Mouse (Mus musculus) thymus, adult 2 months (tissue): ENCODE data around the gene Ankrd28. TPM values are rescaled to one million over a fixed set of nuclear protein-coding genes. Genes with fewer than 3 reads are reported as not detected.

ENCODE experiments used
- DNase-seq: peaks from one replicate; pipeline ENCODE4 v3.0.0; 2021
- H3K27ac ChIP-seq: fragments of 200-500 bp; 2 replicates; pipeline ENCODE4 v1.5.1; 2012; ENCODE audit warnings: low read length, control low read depth; ENCODE audit not compliant: control insufficient read depth, insufficient read depth
- H3K27me3 ChIP-seq: fragments of 200-500 bp; 2 replicates; pipeline ENCODE4 v1.6.1; 2012; ENCODE audit warnings: mild to moderate bottlenecking, low read length, moderate library complexity, mixed read lengths; ENCODE audit not compliant: control insufficient read depth, insufficient read depth
- H3K36me3 ChIP-seq: fragments of 200-500 bp; 2 replicates; pipeline ENCODE4 v1.6.1; 2012; ENCODE audit warnings: mild to moderate bottlenecking, low read length, moderate library complexity; ENCODE audit not compliant: control insufficient read depth, insufficient read depth
- H3K4me1 ChIP-seq: fragments of 200-500 bp; replicated peaks from 2 replicates; pipeline ENCODE4 v1.6.1; 2012; ENCODE audit warnings: low read length; ENCODE audit not compliant: control insufficient read depth, insufficient read depth
- H3K4me3 ChIP-seq: fragments of 200-500 bp; 2 replicates; pipeline ENCODE4 v1.5.1; 2012; ENCODE audit warnings: mild to moderate bottlenecking, low read length, control low read depth, moderate library complexity; ENCODE audit not compliant: control insufficient read depth, insufficient read depth
- CTCF ChIP-seq: fragments of 200-500 bp; IDR thresholded peaks from 2 replicates; pipeline ENCODE4 v1.5.1; 2012; ENCODE audit warnings: mild to moderate bottlenecking, control low read depth, low read length, moderate library complexity, borderline replicate concordance; ENCODE audit not compliant: control insufficient read depth, poor library complexity, insufficient read depth; ENCODE audit errors: extremely low read depth
- POLR2A ChIP-seq: fragments of 200-500 bp; IDR thresholded peaks from 2 replicates; pipeline ENCODE4 v1.6.1; 2012; ENCODE audit warnings: mild to moderate bottlenecking, low read length, control low read depth, moderate library complexity; ENCODE audit not compliant: control insufficient read depth, poor library complexity, insufficient read depth; ENCODE audit errors: extremely low read depth
- WGBS: fragments of 180-500 bp; shearing (Covaris S2); methylation state at CpG from one replicate; pipeline ENCODE4 v1.1.7; 2018; 5-methylcytosine and 5-hydroxymethylcytosine counted together
- polyA plus RNA-seq: library from polyadenylated mRNA; depleted of rRNA; stranded (reverse); fragments of >200 nt; gene quantifications from 2 replicates; pipeline ENCODE4 v1.2.3, GENCODE M21; 2012

The Ankrd28 gene
- polyA plus RNA-seq, 1 experiment, result 20.0 TPM

DNA sequence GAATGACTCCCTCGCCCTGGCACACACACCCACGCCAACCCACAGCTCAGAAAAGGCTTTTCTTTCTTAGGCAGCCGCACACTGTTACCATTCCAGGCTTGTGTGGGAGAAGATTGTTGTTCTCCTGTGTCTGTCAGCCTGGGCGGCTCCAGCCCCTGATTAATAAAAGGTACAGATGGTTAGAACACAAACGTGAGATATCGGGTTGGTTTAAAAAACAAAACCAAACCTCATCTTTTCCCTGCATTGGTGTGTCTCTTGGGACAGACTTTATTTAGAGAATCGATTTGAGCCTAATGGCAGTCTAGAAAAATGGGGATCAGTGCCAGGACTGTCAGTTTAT, 890 bp upstream of the Ankrd28 start:
- Histone ChIP-seq H3K4me3 (no peak overlapping the region), H3K27me3 (no peaks in the 10 kb centered on the region), H3K36me3 (no peaks in the 10 kb centered on the region), H3K27ac (no peak overlapping the region), H3K4me1 (peaks cover 5% of the 10 kb centered on the region; the same call in 1 of the 2 replicates)
- peak; percentile 2 for DNase-seq
- TF ChIP-seq CTCF (no peak), POLR2A (no peak)
- WGBS, result 13% methylated on average over 7 of the region's 7 CpGs

DNA sequence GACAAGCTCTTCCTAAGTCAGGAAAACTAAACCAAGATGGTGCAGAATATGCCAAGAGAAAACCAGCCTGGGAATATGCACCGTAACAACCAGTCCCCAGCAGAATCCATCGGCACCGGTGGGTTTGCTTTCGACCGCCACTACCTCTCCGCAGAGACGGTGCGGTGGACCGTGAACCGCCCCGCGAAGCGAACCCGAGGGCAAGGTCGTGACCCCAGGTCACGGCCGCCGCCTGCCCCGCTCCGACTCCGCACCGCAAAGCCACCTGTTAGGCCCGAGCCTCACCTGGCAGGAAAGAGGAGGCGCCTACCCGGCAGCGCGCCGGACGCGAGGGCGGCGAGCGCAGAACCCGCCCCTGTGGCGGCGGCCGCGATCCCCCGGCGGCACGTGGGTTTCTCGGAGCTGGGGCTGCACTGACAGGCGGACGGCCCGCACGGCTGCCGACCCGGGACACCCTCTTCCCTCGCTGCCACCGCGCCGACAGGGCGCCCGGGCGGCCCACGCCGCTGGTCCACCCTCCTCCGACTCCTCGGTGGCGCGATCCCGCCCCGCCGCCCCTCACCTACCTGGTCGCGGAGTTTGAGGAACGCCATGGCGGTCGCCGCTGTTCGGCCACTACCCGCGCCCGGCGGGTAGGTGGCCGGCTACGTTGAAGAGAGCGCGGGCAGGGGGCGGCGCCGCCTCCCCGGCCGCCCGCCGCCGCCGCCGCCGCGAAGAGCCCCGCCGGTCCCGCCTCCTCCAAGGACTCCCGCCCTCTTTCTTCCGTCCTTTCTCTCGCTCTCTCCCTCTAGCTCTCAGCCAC, 489 bp downstream of the Ankrd28 start:
- WGBS, result 1% methylated on average over 96 of the region's 97 CpGs
- peak overlapping the region; percentile 78 for H3K4me3 ChIP-seq
- TF ChIP-seq CTCF (0 out of 2 replicates have a peak, but pooled peaks have one; percentile 32), POLR2A (no peak)

DNA sequence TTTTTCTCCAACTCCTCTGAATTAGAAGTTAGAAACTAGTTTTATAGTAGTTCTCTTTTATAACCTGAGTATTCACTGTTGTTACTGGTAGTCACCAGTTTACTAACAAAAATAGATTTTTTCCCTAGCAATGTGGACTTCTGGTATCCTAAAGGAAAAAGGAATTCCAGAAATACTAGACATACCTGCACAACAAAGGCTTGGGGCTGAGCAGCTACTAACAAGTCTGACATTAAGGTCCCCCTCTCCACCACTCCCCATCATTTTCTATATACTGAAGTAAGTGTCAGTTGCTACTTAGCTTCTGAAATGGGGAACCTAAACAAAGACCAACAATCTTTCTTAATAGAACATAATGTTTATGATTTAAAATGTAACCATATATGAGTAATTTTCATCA, 3.2 kb downstream of the Ankrd28 start:
- Histone ChIP-seq H3K4me1 (peaks cover 5% of the 10 kb centered on the region; the same call in 1 of the 2 replicates), H3K27ac (no peak overlapping the region), H3K4me3 (no peak overlapping the region), H3K36me3 (no peaks in the 10 kb centered on the region), H3K27me3 (no peaks in the 10 kb centered on the region)
- TF ChIP-seq POLR2A (no peak), CTCF (no peak)
- no peak for DNase-seq

More for the DNA sequence above, 489 bp downstream of the Ankrd28 start:
- DNase-seq, result peak; percentile 74
- Histone ChIP-seq H3K36me3 (no peaks in the 10 kb centered on the region), H3K4me1 (peaks cover 5% of the 10 kb centered on the region; the same call in 1 of the 2 replicates), H3K27ac (no peak overlapping the region), H3K27me3 (no peaks in the 10 kb centered on the region)

DNA sequence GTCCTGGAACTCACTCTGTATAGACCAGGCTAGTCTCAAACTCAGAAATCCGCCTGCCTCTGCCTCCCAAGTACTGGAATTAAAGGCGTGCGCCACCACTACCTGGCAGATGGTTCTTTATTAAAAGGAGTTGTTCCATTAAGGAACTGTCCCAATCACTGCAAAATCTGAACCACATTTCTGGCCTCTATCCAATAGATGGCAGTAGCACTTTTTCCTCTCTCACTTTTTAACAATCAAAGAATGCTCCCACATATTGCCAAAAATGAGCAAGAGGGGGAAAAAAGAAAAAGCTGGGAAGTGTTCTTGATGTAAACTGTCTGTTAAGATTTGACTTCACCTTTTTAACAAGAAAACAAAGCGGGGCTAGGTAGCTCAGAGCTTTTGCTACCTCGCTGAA, 20.5 kb downstream of the Ankrd28 start:
- 95% methylated on average over 5 of the region's 5 CpGs for WGBS
- H3K4me3 ChIP-seq, result no peak overlapping the region
- no peaks in the 10 kb centered on the region for H3K4me1 ChIP-seq
- no peak for DNase-seq
- no peaks in the 10 kb centered on the region for H3K27me3 ChIP-seq
- no peak overlapping the region for H3K27ac ChIP-seq
- no peak for TF ChIP-seq POLR2A
- no peaks in the 10 kb centered on the region for H3K36me3 ChIP-seq

DNA sequence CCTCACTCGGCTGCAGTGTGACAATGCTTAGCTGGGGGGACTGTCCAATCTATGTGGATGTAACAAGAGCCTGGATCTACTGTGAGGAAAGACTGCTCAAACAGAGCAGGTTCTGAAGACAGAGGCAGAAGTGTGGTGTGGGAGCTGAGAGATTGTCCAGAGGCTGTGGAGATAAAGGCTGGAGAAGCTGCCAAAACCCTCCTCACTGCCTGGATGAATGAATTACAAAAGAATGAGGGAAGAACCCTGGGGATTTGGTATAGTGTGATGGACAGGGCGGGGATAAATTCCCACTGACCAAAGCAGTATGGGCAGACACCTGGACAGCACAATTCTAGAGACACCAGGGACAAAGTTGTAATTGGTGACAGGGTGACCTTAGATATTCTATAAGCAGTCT, 26.7 kb downstream of the Ankrd28 start:
- H3K4me3 ChIP-seq, result no peak overlapping the region
- no peak for DNase-seq
- no peaks in the 10 kb centered on the region for H3K4me1 ChIP-seq
- H3K27ac ChIP-seq, result no peak overlapping the region
- WGBS, result 86% methylated on average over 2 of the region's 2 CpGs
- H3K27me3 ChIP-seq, result no peaks in the 10 kb centered on the region
- TF ChIP-seq POLR2A (no peak), CTCF (no peak)
- H3K36me3 ChIP-seq, result no peaks in the 10 kb centered on the region

GRCm38 (mm10) chr14:31800976-31801375, 29.5 kb downstream of the Ankrd28 start:
- no peak overlapping the region for H3K27ac ChIP-seq
- TF ChIP-seq POLR2A, result no peak
- no peak for TF ChIP-seq CTCF

DNA sequence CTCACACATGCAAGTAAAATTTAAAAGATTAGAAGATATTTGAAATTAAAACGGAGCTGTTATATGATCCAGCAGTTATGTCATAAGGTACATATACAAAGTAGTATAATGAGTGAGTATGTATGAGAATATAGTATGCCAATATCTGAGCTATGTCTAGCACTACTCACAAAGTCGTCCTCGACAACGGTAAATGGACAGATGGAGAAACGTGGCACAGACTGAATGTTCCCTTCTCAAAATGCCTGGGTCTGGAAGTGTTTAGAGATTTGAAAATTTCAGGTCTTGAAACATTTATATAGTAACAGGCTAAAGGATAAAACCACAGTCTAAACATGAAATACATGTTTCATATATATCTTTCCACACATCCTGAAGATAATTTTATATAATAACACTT, 30.0 kb downstream of the Ankrd28 start:
- no peak for DNase-seq
- Histone ChIP-seq H3K27ac (no peak overlapping the region), H3K4me3 (no peak overlapping the region), H3K36me3 (no peaks in the 10 kb centered on the region), H3K27me3 (no peaks in the 10 kb centered on the region), H3K4me1 (no peaks in the 10 kb centered on the region)
- WGBS, result 96% methylated on average over 5 of the region's 5 CpGs
- TF ChIP-seq POLR2A, result no peak
- no peak for TF ChIP-seq CTCF

More at GRCm38 (mm10) chr14:31800976-31801375, 29.5 kb downstream of the Ankrd28 start:
- H3K4me1 ChIP-seq, result no peaks in the 10 kb centered on the region
- no peaks in the 10 kb centered on the region for H3K36me3 ChIP-seq
- H3K27me3 ChIP-seq, result no peaks in the 10 kb centered on the region
- no peak overlapping the region for H3K4me3 ChIP-seq
- WGBS, result 86% methylated on average over 7 of the region's 7 CpGs
- no peak for DNase-seq
